Mouse (Mus musculus) thymus, postnatal 36 days (tissue): Measurements from ENCODE around the gene Gm21190.
A peak's percentile ranks its signal among the peaks of the same experiment; 100 is the strongest.
"Not testable (repeated sequence)": the region's sequence is repeated elsewhere in the genome, so short reads cannot be mapped to it uniquely, and the experiment has no call there.

Experiments
- DNase-seq, 2 experiments: peaks; one replicate each; pipeline ENCODE4 v3.0.0; 2022; ENCODE audit warnings: mixed read lengths in 2 of 2

Gm21190 gene

GRCm38 (mm10) chr5:15529122-15529521 is at the start of gene Gm21190:
Gene Gm21190, minus strand, starts transcription at chr5:15529222.
- not testable (repeated sequence) for DNase-seq

- DNase-seq: not testable (repeated sequence)
Measured at GRCm38 (mm10) chr5:15577033-15577432, 48.0 kb upstream of the Gm21190 start, which contains the start of gene Gm21083. Gene Gm21083, plus strand, starts transcription at chr5:15577333.

- DNase-seq: not testable (repeated sequence)
Measured at GRCm38 (mm10) chr5:15573735-15574134, 44.7 kb upstream of the Gm21190 start.

GRCm38 (mm10) chr5:15561425-15562264 is 32.6 kb upstream of the Gm21190 start:
- DNase-seq: not testable (repeated sequence)

- not testable (repeated sequence) for DNase-seq
Measured at GRCm38 (mm10) chr5:15558654-15559053, 29.6 kb upstream of the Gm21190 start.

GRCm38 (mm10) chr5:15549606-15550005 is 20.6 kb upstream of the Gm21190 start:
- DNase-seq: not testable (repeated sequence)

- DNase-seq: not testable (repeated sequence)
Measured at GRCm38 (mm10) chr5:15549134-15549533, 20.1 kb upstream of the Gm21190 start.

- not testable (repeated sequence) for DNase-seq
Measured at GRCm38 (mm10) chr5:15548642-15549041, 19.6 kb upstream of the Gm21190 start.

- not testable (repeated sequence) for DNase-seq
Measured at GRCm38 (mm10) chr5:15522470-15522869, 6.6 kb downstream of the Gm21190 start.

GRCm38 (mm10) chr5:15522028-15522427 is 7.0 kb downstream of the Gm21190 start:
- not testable (repeated sequence) for DNase-seq

- DNase-seq: not testable (repeated sequence)
Measured at GRCm38 (mm10) chr5:15520418-15520817, 8.6 kb downstream of the Gm21190 start.

GRCm38 (mm10) chr5:15517150-15517549 is 11.9 kb downstream of the Gm21190 start:
- not testable (repeated sequence) for DNase-seq

GRCm38 (mm10) chr5:15512236-15512635 is 16.8 kb downstream of the Gm21190 start:
- DNase-seq: not testable (repeated sequence)

GRCm38 (mm10) chr5:15509911-15510310 is 19.1 kb downstream of the Gm21190 start:
- not testable (repeated sequence) for DNase-seq

- DNase-seq: not testable (repeated sequence)
Measured at GRCm38 (mm10) chr5:15508460-15509451, 20.3 kb downstream of the Gm21190 start.

GRCm38 (mm10) chr5:15507757-15508459 is 21.1 kb downstream of the Gm21190 start:
- DNase-seq: not testable (repeated sequence)

GRCm38 (mm10) chr5:15507309-15507619 is 21.8 kb downstream of the Gm21190 start:
- DNase-seq: no peak

GRCm38 (mm10) chr5:15506575-15507308 is 22.3 kb downstream of the Gm21190 start:
- no peak for DNase-seq

GRCm38 (mm10) chr5:15498774-15499400 is 30.1 kb downstream of the Gm21190 start:
- peak; percentile 4 to 6 for DNase-seq

- not testable (repeated sequence) for DNase-seq
Measured at GRCm38 (mm10) chr5:15498350-15498749, 30.7 kb downstream of the Gm21190 start.

- DNase-seq: not testable (repeated sequence)
Measured at GRCm38 (mm10) chr5:15490934-15491333, 38.1 kb downstream of the Gm21190 start.
